Mouse (Mus musculus): ENCODE results near the gene A730015C16Rik. TPM values are rescaled to one million over a fixed set of nuclear protein-coding genes. Genes with fewer than 3 reads are reported as not detected.

The A730015C16Rik gene
- polyA plus RNA-seq, 1 experiment from 2014 or later: 0.53 TPM

GRCm38 (mm10) chr4:108830698-108831097 is 17.7 kb downstream of the A730015C16Rik start:
- TF ChIP-seq CTCF (IDR thresholded peaks at IDR 0.05): no peak
- DNase-seq (ENCODE audit: low read depth, low spot score) (no peak), ATAC-seq (no peak)
- in situ Hi-C loops (cut with MboI; ENCODE audit: low pct_unique_long_range_greater_than_20kb): no loop called here
- H3K27me3 ChIP-seq: no peaks in the 10 kb centered on the region
- ChIA-PET CTCF (interaction anchor here (0.8 to 1.0 kb wide), 2 partner anchors 24 to 134 kb away, joined by 3 to 4 read pairs; no protein-coding TSS in a partner anchor), POLR2A (no interaction called here)

GRCm38 (mm10) chr4:108826643-108827042 is 21.8 kb downstream of the A730015C16Rik start:
- ATAC-seq (no peak), DNase-seq (ENCODE audit: low read depth, low spot score) (no peak)
- no peaks in the 10 kb centered on the region for H3K27me3 ChIP-seq
- TF ChIP-seq CTCF (IDR thresholded peaks at IDR 0.05): no peak
- in situ Hi-C loops (cut with MboI; ENCODE audit: low pct_unique_long_range_greater_than_20kb): no loop called here
- ChIA-PET CTCF (no interaction called here), POLR2A (no interaction called here)

- CTCF ChIA-PET: no interaction called here
- DNase-seq (ENCODE audit: low read depth, low spot score) (no peak), ATAC-seq (no peak)
- TF ChIP-seq CTCF (IDR thresholded peaks at IDR 0.05): no peak
- in situ Hi-C loops (cut with MboI; ENCODE audit: low pct_unique_long_range_greater_than_20kb): no loop called here
- no peaks in the 10 kb centered on the region for H3K27me3 ChIP-seq
- POLR2A ChIA-PET: no interaction called here
Observed at GRCm38 (mm10) chr4:108826096-108826495, 22.3 kb downstream of the A730015C16Rik start.

- DNase-seq (ENCODE audit: low read depth, low spot score) (no peak), ATAC-seq (no peak)
- ChIA-PET CTCF (no interaction called here), POLR2A (no interaction called here)
- no peaks in the 10 kb centered on the region for H3K27me3 ChIP-seq
- no peak for TF ChIP-seq CTCF (IDR thresholded peaks at IDR 0.05)
- in situ Hi-C loops (cut with MboI; ENCODE audit: low pct_unique_long_range_greater_than_20kb): no loop called here
Observed at GRCm38 (mm10) chr4:108825677-108826076, 22.7 kb downstream of the A730015C16Rik start.

- in situ Hi-C loops (cut with MboI; ENCODE audit: low pct_unique_long_range_greater_than_20kb): no loop called here
Observed at GRCm38 (mm10) chr4:108811550-108811949, 36.9 kb downstream of the A730015C16Rik start.

GRCm38 (mm10) chr4:108811142-108811541 is 37.3 kb downstream of the A730015C16Rik start:
- in situ Hi-C loops (cut with MboI; ENCODE audit: low pct_unique_long_range_greater_than_20kb): no loop called here
- ATAC-seq (no peak), DNase-seq (ENCODE audit: low read depth, low spot score) (no peak)
- no peaks in the 10 kb centered on the region for H3K27me3 ChIP-seq
- ChIA-PET POLR2A (no interaction called here), CTCF (no interaction called here)
- no peak for TF ChIP-seq CTCF (IDR thresholded peaks at IDR 0.05)

More at GRCm38 (mm10) chr4:108811550-108811949, 36.9 kb downstream of the A730015C16Rik start:
- TF ChIP-seq CTCF (IDR thresholded peaks at IDR 0.05): no peak
- H3K27me3 ChIP-seq: no peaks in the 10 kb centered on the region
- no peak for ATAC-seq
- ChIA-PET CTCF (no interaction called here), POLR2A (no interaction called here)
- no peak for DNase-seq (ENCODE audit: low read depth, low spot score)

- CTCF ChIA-PET: no interaction called here
- TF ChIP-seq CTCF (IDR thresholded peaks at IDR 0.05): no peak
- POLR2A ChIA-PET: interaction anchor here (0.6 kb wide), 1 partner anchor 36 kb away, joined by 3 read pairs; no protein-coding TSS in a partner anchor
- in situ Hi-C loops (cut with MboI; ENCODE audit: low pct_unique_long_range_greater_than_20kb): no loop called here
- no peaks in the 10 kb centered on the region for H3K27me3 ChIP-seq
- ATAC-seq (no peak), DNase-seq (ENCODE audit: low read depth, low spot score) (no peak)
Observed at GRCm38 (mm10) chr4:108803535-108803934, 44.9 kb downstream of the A730015C16Rik start.

GRCm38 (mm10) chr4:108798083-108798830 is 50.2 kb downstream of the A730015C16Rik start:
- ChIA-PET CTCF (interaction anchor here (1.1 to 1.6 kb wide), 3 partner anchors 24 to 102 kb away, joined by 3 to 7 read pairs (median 5); no protein-coding TSS in a partner anchor), POLR2A (no interaction called here)
- in situ Hi-C loops (cut with MboI; ENCODE audit: low pct_unique_long_range_greater_than_20kb): loop anchor here (10.0 kb wide), 1 partner anchor 177 kb away; no protein-coding TSS in a partner anchor
- peak; percentile 47 for TF ChIP-seq CTCF (IDR thresholded peaks at IDR 0.05)
- ATAC-seq: no peak
- no peak for DNase-seq (ENCODE audit: low read depth, low spot score)
- no peaks in the 10 kb centered on the region for H3K27me3 ChIP-seq

Other genes starting within 250 kb of the A730015C16Rik start
- gene Cc2d1b, start 228.7 kb downstream of the A730015C16Rik start, polyA plus RNA-seq (2021): 47.3 TPM
- gene 3110021N24Rik, start 129.0 kb downstream of the A730015C16Rik start, polyA plus RNA-seq (2021): 0.19 TPM
- 17.6 TPM for gene Zfyve9, start 67.8 kb downstream of the A730015C16Rik start, polyA plus RNA-seq (2021)
- 95.5 TPM for gene Btf3l4, start 15.0 kb downstream of the A730015C16Rik start, polyA plus RNA-seq (2021)
- gene Txndc12, start 14.0 kb downstream of the A730015C16Rik start, polyA plus RNA-seq (2021): 80.4 TPM
- 14.4 TPM for gene Kti12, start 834 bp downstream of the A730015C16Rik start, polyA plus RNA-seq (2021)
- gene Rab3b, start 30.4 kb upstream of the A730015C16Rik start, polyA plus RNA-seq (2021): 0.13 TPM
- 84.6 TPM for gene Nrd1, start 152.0 kb upstream of the A730015C16Rik start, polyA plus RNA-seq (2021)

Data from Patski (cell line).